Mouse (Mus musculus): ENCODE measurements around the gene Hcar1.

Gene Hcar1

DNA sequence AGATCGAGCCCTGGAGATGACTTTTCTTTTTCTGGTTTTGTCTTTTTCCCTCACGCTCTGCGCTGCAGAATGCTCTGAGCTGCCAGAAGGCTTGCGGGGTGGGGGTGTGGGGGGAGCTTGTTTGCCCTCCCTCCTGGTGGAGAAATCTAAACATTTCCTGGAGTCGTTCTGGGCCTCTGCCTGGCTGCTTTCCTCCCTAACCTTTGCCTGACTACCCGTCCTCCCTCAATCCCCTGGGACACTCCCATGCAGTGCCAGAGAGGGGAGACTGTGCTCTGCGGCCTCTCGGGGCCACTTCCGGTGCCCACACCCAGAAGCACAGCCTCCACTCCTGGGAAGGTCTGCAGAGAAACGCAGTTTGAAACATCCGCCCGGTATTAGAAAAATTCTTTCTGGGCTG is at the start of gene Hcar1:
TSS of gene Hcar1 (minus strand) at position 93 of the 400 bp plus-strand sequence.
- DNase-seq (ENCODE audit: low spot score): no peak

DNA sequence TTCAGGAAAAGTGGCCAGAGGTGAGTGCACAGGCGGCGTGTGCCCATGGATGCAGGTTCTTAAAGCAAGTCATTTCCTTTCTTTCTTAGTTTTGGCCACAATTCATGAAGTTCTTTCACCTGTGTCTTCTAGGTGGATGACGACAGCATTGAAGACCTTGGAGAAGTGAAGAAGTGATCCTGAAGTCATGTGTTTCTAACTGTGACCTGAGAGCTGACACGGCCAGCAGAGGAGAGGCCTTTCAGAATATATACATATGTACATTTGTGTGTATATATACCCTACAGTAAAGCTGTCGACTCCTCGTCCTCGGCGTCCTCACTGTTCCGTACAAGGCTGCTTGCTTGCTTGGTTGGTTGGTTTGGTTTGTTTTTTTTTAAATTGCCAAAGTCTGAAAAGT is 47.3 kb upstream of the Hcar1 start, which contains the start of gene Gm43518:
TSS of gene Gm43518 (plus strand) at position 301 of the 400 bp plus-strand sequence.
- no peak for DNase-seq (ENCODE audit: low spot score)

GRCm38 (mm10) chr5:123922112-123922511 is 42.3 kb upstream of the Hcar1 start:
- no peak for DNase-seq (ENCODE audit: low spot score)

GRCm38 (mm10) chr5:123914852-123915251 is 35.0 kb upstream of the Hcar1 start:
- no peak for DNase-seq (ENCODE audit: low spot score)

GRCm38 (mm10) chr5:123907631-123907977 is 27.8 kb upstream of the Hcar1 start:
- no peak for DNase-seq (ENCODE audit: low spot score)

- peak; percentile 98 for DNase-seq (ENCODE audit: low spot score)
Measured at GRCm38 (mm10) chr5:123906976-123907630, 27.3 kb upstream of the Hcar1 start, which contains the start of gene Denr. Gene Denr (plus strand): TSS chr5:123907175.

GRCm38 (mm10) chr5:123906146-123906975 is 26.5 kb upstream of the Hcar1 start:
- no peak for DNase-seq (ENCODE audit: low spot score)

GRCm38 (mm10) chr5:123904059-123904672 is 24.3 kb upstream of the Hcar1 start:
- DNase-seq (ENCODE audit: low spot score): no peak

- no peak for DNase-seq (ENCODE audit: low spot score)
Measured at GRCm38 (mm10) chr5:123897352-123897751, 17.5 kb upstream of the Hcar1 start.

DNA sequence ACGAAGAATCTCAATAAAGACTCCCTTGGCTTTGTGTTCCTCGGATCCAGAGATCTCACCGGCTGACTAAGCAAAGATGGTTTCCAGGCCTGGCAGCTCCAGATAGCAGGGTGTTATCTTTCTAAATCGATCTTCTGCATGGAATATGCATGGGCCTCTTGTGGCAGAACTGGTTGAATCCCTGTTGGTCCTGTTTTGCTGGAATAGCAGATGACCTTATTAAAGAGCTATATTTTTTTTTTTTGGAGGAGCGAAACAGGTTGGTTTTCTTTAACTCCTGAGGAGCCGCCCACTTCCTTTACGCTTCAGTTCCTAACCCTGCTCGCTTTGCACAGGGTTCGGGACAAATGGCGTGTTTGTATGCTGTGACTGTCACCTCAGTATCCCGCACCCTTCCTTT is 16.6 kb upstream of the Hcar1 start:
- no peak for DNase-seq (ENCODE audit: low spot score)

- no peak for DNase-seq (ENCODE audit: low spot score)
Measured at GRCm38 (mm10) chr5:123893520-123893919, 13.7 kb upstream of the Hcar1 start.

- DNase-seq (ENCODE audit: low spot score): no peak
Measured at GRCm38 (mm10) chr5:123891669-123892068, 11.8 kb upstream of the Hcar1 start.

GRCm38 (mm10) chr5:123890987-123891386 is 11.2 kb upstream of the Hcar1 start:
- no peak for DNase-seq (ENCODE audit: low spot score)

DNA sequence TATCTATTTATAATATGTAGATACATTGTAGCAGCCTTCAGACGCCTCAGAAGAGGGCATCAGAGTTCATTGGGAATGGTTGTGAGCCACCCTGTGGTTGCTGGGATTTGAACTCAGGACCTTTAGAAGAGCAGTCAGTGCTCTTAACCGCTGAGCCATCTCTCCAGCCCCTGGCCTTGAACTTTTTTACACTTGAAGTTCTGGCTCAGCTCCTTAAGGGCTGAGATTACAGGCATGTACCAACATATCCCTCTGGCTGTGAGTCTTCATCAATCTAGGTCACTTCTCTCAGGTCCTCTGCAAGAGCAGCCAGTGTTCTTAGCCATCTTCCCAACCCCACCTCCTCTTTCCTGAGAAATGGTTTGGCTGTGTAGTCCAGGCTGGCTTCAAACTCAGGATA is 10.5 kb upstream of the Hcar1 start:
- no peak for DNase-seq (ENCODE audit: low spot score)

DNA sequence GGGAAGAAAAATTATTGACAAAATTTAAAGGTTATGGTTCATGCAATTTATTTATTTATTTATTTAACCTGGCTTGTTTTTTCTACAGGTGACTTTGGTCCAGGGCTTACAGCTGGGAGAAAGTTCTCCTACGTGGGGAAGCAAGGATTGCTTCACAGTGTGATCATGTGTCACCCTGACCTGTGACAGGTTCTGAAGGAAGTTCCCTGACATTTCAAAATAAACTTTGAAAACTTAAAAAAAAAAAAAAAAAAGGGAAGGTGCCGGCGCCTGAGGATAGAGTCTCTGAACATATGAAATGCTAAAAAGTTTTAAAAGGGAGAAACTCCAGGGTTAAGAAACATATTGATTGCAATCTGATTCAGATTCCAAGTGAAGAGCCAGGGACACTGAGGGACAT is 6.5 kb upstream of the Hcar1 start:
- no peak for DNase-seq (ENCODE audit: low spot score)

DNA sequence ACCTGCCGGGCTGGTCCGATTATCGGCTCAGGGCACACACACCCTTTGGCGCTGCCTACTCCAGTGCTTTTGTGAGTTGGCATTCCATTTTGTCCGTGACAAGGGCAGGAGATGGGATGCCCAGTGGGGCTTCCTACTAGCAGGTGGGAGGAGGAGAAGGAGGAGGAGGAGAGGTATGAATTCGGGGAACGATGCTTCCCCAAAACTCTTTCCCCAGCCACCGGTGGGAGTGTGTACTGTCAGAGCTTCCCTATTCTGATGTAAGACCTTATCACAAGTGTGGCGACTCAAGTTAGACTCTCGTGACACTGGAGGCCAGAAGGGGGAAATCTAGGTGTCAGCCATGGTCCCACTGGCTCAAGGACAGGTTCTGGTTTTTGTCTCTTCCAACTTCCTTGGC is 4.5 kb upstream of the Hcar1 start:
- no peak for DNase-seq (ENCODE audit: low spot score)

- no peak for DNase-seq (ENCODE audit: low spot score)
Measured at GRCm38 (mm10) chr5:123883891-123884290, 4.1 kb upstream of the Hcar1 start.

GRCm38 (mm10) chr5:123880778-123881177 is 958 bp upstream of the Hcar1 start:
- no peak for DNase-seq (ENCODE audit: low spot score)

- DNase-seq (ENCODE audit: low spot score): no peak
Measured at GRCm38 (mm10) chr5:123878056-123878455, 1.8 kb downstream of the Hcar1 start.

GRCm38 (mm10) chr5:123874177-123874576 is 5.6 kb downstream of the Hcar1 start:
- DNase-seq (ENCODE audit: low spot score): no peak

DNA sequence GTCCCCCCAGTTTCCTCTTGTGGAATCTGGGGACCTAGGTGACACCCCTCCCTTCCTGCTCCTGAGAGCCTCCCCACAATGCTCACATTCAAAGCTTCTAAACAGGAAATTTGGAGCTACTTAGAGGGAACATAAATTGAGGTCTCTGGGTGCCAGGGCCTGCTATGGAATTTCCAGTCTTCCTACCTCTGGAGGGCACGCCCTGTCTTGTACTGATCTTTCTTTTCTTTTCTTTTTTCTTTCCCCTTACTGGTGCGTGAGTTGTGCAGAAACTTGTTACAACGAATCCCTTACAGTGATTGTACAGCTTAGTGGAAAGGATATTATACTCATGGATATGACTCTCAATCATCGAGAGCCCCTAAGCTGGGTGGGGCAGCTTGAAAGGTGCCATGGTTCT is 10.2 kb downstream of the Hcar1 start:
- DNase-seq (ENCODE audit: low spot score): no peak

DNA sequence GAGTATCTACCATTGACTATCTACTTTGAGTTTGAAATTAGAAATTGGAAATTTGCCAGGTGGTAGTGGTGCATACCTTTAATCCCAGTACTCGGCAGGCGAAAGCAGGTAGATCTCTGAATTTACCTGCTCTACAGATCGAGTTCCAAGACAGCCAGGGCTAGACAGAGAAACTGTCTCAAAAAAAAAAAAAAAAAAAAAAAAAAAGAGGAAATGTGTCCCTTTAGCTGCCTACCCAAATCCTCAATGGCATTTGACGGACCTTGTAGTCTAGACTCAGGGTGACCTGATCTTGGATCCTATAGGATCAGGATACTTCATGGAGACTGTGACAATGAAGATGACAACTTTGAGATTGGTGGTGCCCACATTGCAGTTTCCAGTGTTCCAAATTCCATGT is 13.4 kb downstream of the Hcar1 start:
- no peak for DNase-seq (ENCODE audit: low spot score)

DNA sequence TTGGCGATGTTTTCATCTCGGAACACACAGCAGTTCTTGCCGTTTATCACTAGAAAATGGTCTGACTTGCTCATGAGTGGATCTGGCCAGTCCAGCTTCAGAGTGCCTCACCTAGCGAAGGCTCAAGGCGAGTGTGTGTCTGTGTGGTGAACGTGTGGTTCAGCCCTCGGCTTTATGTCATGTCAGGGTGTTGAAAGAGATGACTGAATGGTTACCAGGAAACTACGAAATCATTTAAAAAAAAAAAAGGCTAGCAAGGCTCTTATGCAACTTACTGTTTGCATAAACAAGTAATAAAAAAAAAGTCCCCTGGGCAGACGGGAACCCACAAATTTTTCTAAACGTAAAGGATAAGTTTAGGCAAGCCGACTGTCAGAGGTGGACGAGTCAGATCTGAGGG is 14.5 kb downstream of the Hcar1 start, which contains the start of gene Hcar2:
TSS of gene Hcar2 (minus strand) at position 135 of the 400 bp plus-strand sequence.
- no peak for DNase-seq (ENCODE audit: low spot score)
